Mouse (Mus musculus): ENCODE measurements around the gene Btg1. TPM values are rescaled to one million over a fixed set of nuclear protein-coding genes. Genes with fewer than 3 reads are reported as not detected.
A peak's percentile ranks its signal among the peaks of the same experiment; 100 is the strongest.

The Btg1 gene
- 12.6 and 28.1 TPM in 2 replicates for total RNA-seq (2014; rRNA removed)
- polyA plus RNA-seq (2012; rRNA removed): 11.2 and 19.1 TPM in 2 replicates

- Histone ChIP-seq H3K36me3 (ENCODE audit: control insufficient read depth, insufficient read depth, low read length) (peaks cover 10% of the 10 kb centered on the region), H3K4me3 (ENCODE audit: insufficient read depth, low read depth, low read length) (peak within 1 kb of the TSS; percentile 79)
- WGBS: under 1% methylated on average over 37 of the region's 37 CpGs
Measured at GRCm38 (mm10) chr10:96616709-96617116, at the start of gene Btg1. Btg1 (plus strand) TSS chr10:96617006.

GRCm38 (mm10) chr10:96569469-96569868, 47.3 kb upstream of the Btg1 start:
- whole genome bisulfite sequencing: 76% methylated on average over 8 of the region's 8 CpGs
- no peak for TF ChIP-seq CTCF (IDR thresholded peaks at IDR 0.05; ENCODE audit: low read depth, low read length)
- no peak for TF ChIP-seq POLR2A (IDR thresholded peaks at IDR 0.05; ENCODE audit: extremely low read depth, insufficient read depth, low read length)

More at GRCm38 (mm10) chr10:96616709-96617116, at the start of gene Btg1:
- H3K27me3 ChIP-seq (ENCODE audit: control insufficient read depth, insufficient read depth, low read length): no peaks in the 10 kb centered on the region
- peaks cover 14% of the 10 kb centered on the region for H3K4me1 ChIP-seq (ENCODE audit: control insufficient read depth, insufficient read depth, low read length)
- H3K27ac ChIP-seq (replicated peaks; ENCODE audit: insufficient read depth, low read depth, low read length): peak within 1 kb of the TSS; percentile 92
- peak; percentile 92 for DNase-seq (ENCODE audit: extremely low read depth, low read depth, low spot score)
- H3K79me2 ChIP-seq (ENCODE audit: control insufficient read depth, insufficient read depth, low read length): peaks cover 8% of the 10 kb centered on the region; the same call in 1 of the 2 replicates
- peak within 1 kb of the TSS; percentile 90 for H3K9ac ChIP-seq (ENCODE audit: low read depth, low read length)
- TF ChIP-seq POLR2A (IDR thresholded peaks at IDR 0.05; ENCODE audit: extremely low read depth, insufficient read depth, low read length) (peak; percentile 100), CTCF (IDR thresholded peaks at IDR 0.05; ENCODE audit: low read depth, low read length) (0 out of 2 replicates have a peak, but pooled peaks have one; percentile 14)

GRCm38 (mm10) chr10:96571176-96571575, 45.6 kb upstream of the Btg1 start:
- H3K27me3 ChIP-seq (ENCODE audit: control insufficient read depth, insufficient read depth, low read length): no peaks in the 10 kb centered on the region
- DNase-seq (ENCODE audit: extremely low read depth, low read depth, low spot score): no peak
- no peak overlapping the region for H3K27ac ChIP-seq (replicated peaks; ENCODE audit: insufficient read depth, low read depth, low read length)
- no peak overlapping the region for H3K9ac ChIP-seq (ENCODE audit: low read depth, low read length)
- WGBS: 68% methylated on average over 4 of the region's 4 CpGs
- no peaks in the 10 kb centered on the region for H3K36me3 ChIP-seq (ENCODE audit: control insufficient read depth, insufficient read depth, low read length)
- no peak overlapping the region for H3K4me3 ChIP-seq (ENCODE audit: insufficient read depth, low read depth, low read length)
- no peak for TF ChIP-seq POLR2A (IDR thresholded peaks at IDR 0.05; ENCODE audit: extremely low read depth, insufficient read depth, low read length)
- no peak for TF ChIP-seq CTCF (IDR thresholded peaks at IDR 0.05; ENCODE audit: low read depth, low read length)
- no peaks in the 10 kb centered on the region for H3K4me1 ChIP-seq (ENCODE audit: control insufficient read depth, insufficient read depth, low read length)
- H3K79me2 ChIP-seq (ENCODE audit: control insufficient read depth, insufficient read depth, low read length): no peaks in the 10 kb centered on the region

More at GRCm38 (mm10) chr10:96569469-96569868, 47.3 kb upstream of the Btg1 start:
- no peaks in the 10 kb centered on the region for H3K36me3 ChIP-seq (ENCODE audit: control insufficient read depth, insufficient read depth, low read length)
- no peak overlapping the region for H3K27ac ChIP-seq (replicated peaks; ENCODE audit: insufficient read depth, low read depth, low read length)
- no peaks in the 10 kb centered on the region for H3K27me3 ChIP-seq (ENCODE audit: control insufficient read depth, insufficient read depth, low read length)
- no peak overlapping the region for H3K9ac ChIP-seq (ENCODE audit: low read depth, low read length)
- H3K4me3 ChIP-seq (ENCODE audit: insufficient read depth, low read depth, low read length): no peak overlapping the region
- H3K79me2 ChIP-seq (ENCODE audit: control insufficient read depth, insufficient read depth, low read length): no peaks in the 10 kb centered on the region
- no peak for DNase-seq (ENCODE audit: extremely low read depth, low read depth, low spot score)
- H3K4me1 ChIP-seq (ENCODE audit: control insufficient read depth, insufficient read depth, low read length): no peaks in the 10 kb centered on the region

- no peaks in the 10 kb centered on the region for H3K36me3 ChIP-seq (ENCODE audit: control insufficient read depth, insufficient read depth, low read length)
- no peak overlapping the region for H3K9ac ChIP-seq (ENCODE audit: low read depth, low read length)
- no peaks in the 10 kb centered on the region for H3K4me1 ChIP-seq (ENCODE audit: control insufficient read depth, insufficient read depth, low read length)
- no peak overlapping the region for H3K4me3 ChIP-seq (ENCODE audit: insufficient read depth, low read depth, low read length)
- no peaks in the 10 kb centered on the region for H3K79me2 ChIP-seq (ENCODE audit: control insufficient read depth, insufficient read depth, low read length)
- no peaks in the 10 kb centered on the region for H3K27me3 ChIP-seq (ENCODE audit: control insufficient read depth, insufficient read depth, low read length)
- no peak overlapping the region for H3K27ac ChIP-seq (replicated peaks; ENCODE audit: insufficient read depth, low read depth, low read length)
- WGBS: 82% methylated on average over 6 of the region's 6 CpGs
- no peak for DNase-seq (ENCODE audit: extremely low read depth, low read depth, low spot score)
- TF ChIP-seq CTCF (IDR thresholded peaks at IDR 0.05; ENCODE audit: low read depth, low read length) (no peak), POLR2A (IDR thresholded peaks at IDR 0.05; ENCODE audit: extremely low read depth, insufficient read depth, low read length) (no peak)
Measured at GRCm38 (mm10) chr10:96574786-96575185, 42.0 kb upstream of the Btg1 start.

GRCm38 (mm10) chr10:96575338-96575737, 41.5 kb upstream of the Btg1 start:
- H3K27me3 ChIP-seq (ENCODE audit: control insufficient read depth, insufficient read depth, low read length): no peaks in the 10 kb centered on the region
- DNase-seq (ENCODE audit: extremely low read depth, low read depth, low spot score): no peak
- H3K4me3 ChIP-seq (ENCODE audit: insufficient read depth, low read depth, low read length): no peak overlapping the region
- no peak overlapping the region for H3K9ac ChIP-seq (ENCODE audit: low read depth, low read length)
- H3K27ac ChIP-seq (replicated peaks; ENCODE audit: insufficient read depth, low read depth, low read length): no peak overlapping the region
- no peaks in the 10 kb centered on the region for H3K4me1 ChIP-seq (ENCODE audit: control insufficient read depth, insufficient read depth, low read length)
- no peaks in the 10 kb centered on the region for H3K36me3 ChIP-seq (ENCODE audit: control insufficient read depth, insufficient read depth, low read length)
- WGBS: 85% methylated on average over 5 of the region's 5 CpGs
- TF ChIP-seq POLR2A (IDR thresholded peaks at IDR 0.05; ENCODE audit: extremely low read depth, insufficient read depth, low read length) (no peak), CTCF (IDR thresholded peaks at IDR 0.05; ENCODE audit: low read depth, low read length) (no peak)
- no peaks in the 10 kb centered on the region for H3K79me2 ChIP-seq (ENCODE audit: control insufficient read depth, insufficient read depth, low read length)

GRCm38 (mm10) chr10:96578924-96579323, 37.9 kb upstream of the Btg1 start:
- Histone ChIP-seq H3K4me3 (ENCODE audit: insufficient read depth, low read depth, low read length) (no peak overlapping the region), H3K27me3 (ENCODE audit: control insufficient read depth, insufficient read depth, low read length) (no peaks in the 10 kb centered on the region), H3K4me1 (ENCODE audit: control insufficient read depth, insufficient read depth, low read length) (no peaks in the 10 kb centered on the region), H3K36me3 (ENCODE audit: control insufficient read depth, insufficient read depth, low read length) (no peaks in the 10 kb centered on the region), H3K27ac (replicated peaks; ENCODE audit: insufficient read depth, low read depth, low read length) (no peak overlapping the region), H3K79me2 (ENCODE audit: control insufficient read depth, insufficient read depth, low read length) (no peaks in the 10 kb centered on the region), H3K9ac (ENCODE audit: low read depth, low read length) (no peak overlapping the region)
- DNase-seq (ENCODE audit: extremely low read depth, low read depth, low spot score): no peak
- WGBS: 91% methylated on average over 5 of the region's 5 CpGs
- no peak for TF ChIP-seq CTCF (IDR thresholded peaks at IDR 0.05; ENCODE audit: low read depth, low read length)
- no peak for TF ChIP-seq POLR2A (IDR thresholded peaks at IDR 0.05; ENCODE audit: extremely low read depth, insufficient read depth, low read length)

Measured in liver, adult 2 months (tissue).